Mouse (Mus musculus): ENCODE data around the gene Tmem205. TPM values are rescaled to one million over a fixed set of nuclear protein-coding genes. Genes with fewer than 3 reads are reported as not detected.

Tmem205 gene
- polyA plus RNA-seq, 1 experiment from 2014 or later, result 28.5 TPM

GRCm38 (mm10) chr9:21943638-21944037 lies 16.3 kb upstream of the Tmem205 start:
- Histone ChIP-seq H3K27me3 (ENCODE audit: control insufficient read depth, insufficient read depth, low read length) (0 out of 2 replicates have a peak, but pooled peaks cover 3% of the 10 kb centered on the region), H3K36me3 (replicated peaks; ENCODE audit: control insufficient read depth, insufficient read depth, low read depth, low read length) (no peaks in the 10 kb centered on the region), H3K9me3 (replicated peaks; ENCODE audit: control insufficient read depth, low read length) (no peaks in the 10 kb centered on the region), H3K4me3 (ENCODE audit: low read depth, low read length) (no peak overlapping the region), H3K4me1 (ENCODE audit: control insufficient read depth, insufficient read depth, low read length) (no peaks in the 10 kb centered on the region; the same call in 1 of the 2 replicates), H3K9ac (replicated peaks; ENCODE audit: low read length) (no peak overlapping the region), H3K4me2 (ENCODE audit: low read depth, low read length) (no peak overlapping the region), H3K27ac (replicated peaks; ENCODE audit: low read depth, low read length) (no peak overlapping the region)
- no peak for DNase-seq (ENCODE audit: low spot score)
- 48% methylated on average over 12 of the region's 12 CpGs for WGBS
- ATAC-seq (replicated peaks; ENCODE audit: insufficient number of reproducible peaks, low FRiP score, low TSS enrichment, low read depth), result no peak

- ATAC-seq (replicated peaks; ENCODE audit: insufficient number of reproducible peaks, low FRiP score, low TSS enrichment, low read depth), result no peak
- WGBS, result 71% methylated on average over 12 of the region's 12 CpGs
- H3K27ac ChIP-seq (replicated peaks; ENCODE audit: low read depth, low read length), result no peak overlapping the region
- no peaks in the 10 kb centered on the region for H3K36me3 ChIP-seq (replicated peaks; ENCODE audit: control insufficient read depth, insufficient read depth, low read depth, low read length)
- no peak overlapping the region for H3K4me3 ChIP-seq (ENCODE audit: low read depth, low read length)
- no peaks in the 10 kb centered on the region; the same call in 1 of the 2 replicates for H3K4me1 ChIP-seq (ENCODE audit: control insufficient read depth, insufficient read depth, low read length)
- no peak overlapping the region for H3K9ac ChIP-seq (replicated peaks; ENCODE audit: low read length)
- no peak overlapping the region for H3K4me2 ChIP-seq (ENCODE audit: low read depth, low read length)
- DNase-seq (ENCODE audit: low spot score), result no peak
- no peaks in the 10 kb centered on the region for H3K27me3 ChIP-seq (ENCODE audit: control insufficient read depth, insufficient read depth, low read length)
- no peaks in the 10 kb centered on the region for H3K9me3 ChIP-seq (replicated peaks; ENCODE audit: control insufficient read depth, low read length)
Measured at GRCm38 (mm10) chr9:21943046-21943445, 15.7 kb upstream of the Tmem205 start.

- no peak overlapping the region for H3K4me3 ChIP-seq (ENCODE audit: low read depth, low read length)
- no peaks in the 10 kb centered on the region for H3K4me1 ChIP-seq (ENCODE audit: control insufficient read depth, insufficient read depth, low read length)
- no peak overlapping the region for H3K27ac ChIP-seq (replicated peaks; ENCODE audit: low read depth, low read length)
- DNase-seq (ENCODE audit: low spot score) (no peak), ATAC-seq (replicated peaks; ENCODE audit: insufficient number of reproducible peaks, low FRiP score, low TSS enrichment, low read depth) (no peak)
- WGBS, result 84% methylated on average over 4 of the region's 4 CpGs
- H3K9me3 ChIP-seq (replicated peaks; ENCODE audit: control insufficient read depth, low read length), result no peaks in the 10 kb centered on the region
- H3K27me3 ChIP-seq (ENCODE audit: control insufficient read depth, insufficient read depth, low read length), result no peaks in the 10 kb centered on the region
- H3K9ac ChIP-seq (replicated peaks; ENCODE audit: low read length), result no peak overlapping the region
- no peak overlapping the region for H3K4me2 ChIP-seq (ENCODE audit: low read depth, low read length)
- no peaks in the 10 kb centered on the region for H3K36me3 ChIP-seq (replicated peaks; ENCODE audit: control insufficient read depth, insufficient read depth, low read depth, low read length)
Measured at GRCm38 (mm10) chr9:21938234-21938855, 11.0 kb upstream of the Tmem205 start.

DNA sequence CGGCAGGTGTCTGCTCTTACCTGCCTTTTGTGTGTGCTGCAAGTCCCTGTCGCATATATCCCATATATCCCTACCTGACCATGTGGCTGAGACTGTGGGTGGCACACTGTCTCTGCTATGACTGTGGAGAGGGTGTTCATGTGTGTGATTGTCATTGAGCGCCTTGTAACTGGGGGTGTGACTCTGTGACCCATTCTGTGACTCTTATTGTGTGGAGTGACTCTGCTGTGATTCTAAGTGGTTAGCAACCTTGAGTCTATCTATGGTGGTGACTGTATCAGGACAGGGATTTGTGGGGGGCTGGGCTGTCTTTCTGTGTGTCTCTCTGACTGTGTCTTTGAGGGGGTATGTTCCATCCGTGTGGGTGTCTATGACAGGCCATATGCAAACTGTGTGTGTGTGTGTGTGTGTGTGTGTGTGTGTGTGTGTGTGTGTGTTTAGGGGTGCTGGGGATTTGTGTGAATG lies 10.4 kb upstream of the Tmem205 start:
- no peaks in the 10 kb centered on the region for H3K9me3 ChIP-seq (replicated peaks; ENCODE audit: control insufficient read depth, low read length)
- H3K27me3 ChIP-seq (ENCODE audit: control insufficient read depth, insufficient read depth, low read length), result no peaks in the 10 kb centered on the region
- no peak overlapping the region for H3K4me3 ChIP-seq (ENCODE audit: low read depth, low read length)
- no peaks in the 10 kb centered on the region for H3K4me1 ChIP-seq (ENCODE audit: control insufficient read depth, insufficient read depth, low read length)
- H3K4me2 ChIP-seq (ENCODE audit: low read depth, low read length), result peak overlapping the region; percentile 25; the same call in 1 of the 2 replicates
- H3K36me3 ChIP-seq (replicated peaks; ENCODE audit: control insufficient read depth, insufficient read depth, low read depth, low read length), result no peaks in the 10 kb centered on the region
- no peak for DNase-seq (ENCODE audit: low spot score)
- no peak overlapping the region for H3K9ac ChIP-seq (replicated peaks; ENCODE audit: low read length)
- ATAC-seq (replicated peaks; ENCODE audit: insufficient number of reproducible peaks, low FRiP score, low TSS enrichment, low read depth), result no peak; the same call in 1 of the 2 replicates
- WGBS, result 78% methylated on average over 4 of the region's 4 CpGs
- H3K27ac ChIP-seq (replicated peaks; ENCODE audit: low read depth, low read length), result no peak overlapping the region

GRCm38 (mm10) chr9:21936692-21937570 lies 9.6 kb upstream of the Tmem205 start, which contains the start of gene Plppr2:
Gene Plppr2, plus strand, starts transcription at chr9:21937033.
- Histone ChIP-seq H3K4me1 (ENCODE audit: control insufficient read depth, insufficient read depth, low read length) (no peaks in the 10 kb centered on the region), H3K9me3 (replicated peaks; ENCODE audit: control insufficient read depth, low read length) (no peaks in the 10 kb centered on the region), H3K27me3 (ENCODE audit: control insufficient read depth, insufficient read depth, low read length) (no peaks in the 10 kb centered on the region), H3K27ac (replicated peaks; ENCODE audit: low read depth, low read length) (no peak within 1 kb of the TSS), H3K4me3 (ENCODE audit: low read depth, low read length) (peak within 1 kb of the TSS; percentile 51), H3K36me3 (replicated peaks; ENCODE audit: control insufficient read depth, insufficient read depth, low read depth, low read length) (no peaks in the 10 kb centered on the region), H3K9ac (replicated peaks; ENCODE audit: low read length) (peak within 1 kb of the TSS; percentile 69), H3K4me2 (ENCODE audit: low read depth, low read length) (peak within 1 kb of the TSS; percentile 84)
- 3% methylated on average over 42 of the region's 43 CpGs for WGBS
- ATAC-seq (replicated peaks; ENCODE audit: insufficient number of reproducible peaks, low FRiP score, low TSS enrichment, low read depth), result peak; percentile 93
- peak; percentile 98 for DNase-seq (ENCODE audit: low spot score)

DNA sequence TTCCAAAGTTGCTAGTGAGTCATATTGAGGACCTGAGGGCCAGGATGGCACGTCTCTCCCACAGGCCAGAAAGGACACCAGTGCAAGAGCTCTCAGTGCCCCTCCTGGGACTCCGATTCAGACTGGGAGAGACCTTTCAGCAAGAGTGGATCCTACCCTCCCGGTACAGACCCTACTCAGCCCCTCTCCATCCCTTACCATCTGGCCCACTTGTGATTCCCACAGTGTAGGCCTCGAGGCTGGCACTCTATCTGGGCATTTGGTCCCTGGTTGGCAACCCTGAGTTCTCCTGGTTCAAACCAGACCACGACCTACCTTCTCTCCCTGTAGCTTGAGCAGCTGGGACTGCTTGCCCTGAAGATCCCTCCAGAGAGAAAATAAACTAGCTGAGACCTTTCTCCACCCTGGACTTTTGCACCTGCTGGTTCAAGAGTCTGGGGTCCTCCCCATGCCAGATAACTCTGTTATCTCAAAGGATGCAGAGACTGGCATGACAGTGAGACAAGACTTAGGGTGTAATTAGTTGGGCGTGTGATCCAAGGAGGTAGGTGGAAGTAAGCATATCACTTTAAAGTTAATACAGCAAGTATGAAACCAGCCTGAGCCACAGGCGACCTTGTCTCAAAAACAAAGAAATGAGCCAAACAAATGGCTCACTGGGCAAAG lies 8.2 kb upstream of the Tmem205 start:
- Histone ChIP-seq H3K9me3 (replicated peaks; ENCODE audit: control insufficient read depth, low read length) (no peaks in the 10 kb centered on the region), H3K9ac (replicated peaks; ENCODE audit: low read length) (no peak overlapping the region), H3K27me3 (ENCODE audit: control insufficient read depth, insufficient read depth, low read length) (no peaks in the 10 kb centered on the region), H3K27ac (replicated peaks; ENCODE audit: low read depth, low read length) (no peak overlapping the region), H3K4me2 (ENCODE audit: low read depth, low read length) (no peak overlapping the region), H3K4me3 (ENCODE audit: low read depth, low read length) (no peak overlapping the region), H3K36me3 (replicated peaks; ENCODE audit: control insufficient read depth, insufficient read depth, low read depth, low read length) (no peaks in the 10 kb centered on the region), H3K4me1 (ENCODE audit: control insufficient read depth, insufficient read depth, low read length) (no peaks in the 10 kb centered on the region)
- no peak for DNase-seq (ENCODE audit: low spot score)
- WGBS, result 82% methylated on average over 7 of the region's 7 CpGs
- ATAC-seq (replicated peaks; ENCODE audit: insufficient number of reproducible peaks, low FRiP score, low TSS enrichment, low read depth), result no peak

GRCm38 (mm10) chr9:21934021-21934420 lies 6.7 kb upstream of the Tmem205 start:
- no peak for ATAC-seq (replicated peaks; ENCODE audit: insufficient number of reproducible peaks, low FRiP score, low TSS enrichment, low read depth)
- Histone ChIP-seq H3K27ac (replicated peaks; ENCODE audit: low read depth, low read length) (no peak overlapping the region), H3K9me3 (replicated peaks; ENCODE audit: control insufficient read depth, low read length) (no peaks in the 10 kb centered on the region), H3K4me2 (ENCODE audit: low read depth, low read length) (no peak overlapping the region), H3K4me3 (ENCODE audit: low read depth, low read length) (no peak overlapping the region), H3K9ac (replicated peaks; ENCODE audit: low read length) (no peak overlapping the region), H3K36me3 (replicated peaks; ENCODE audit: control insufficient read depth, insufficient read depth, low read depth, low read length) (no peaks in the 10 kb centered on the region), H3K27me3 (ENCODE audit: control insufficient read depth, insufficient read depth, low read length) (no peaks in the 10 kb centered on the region), H3K4me1 (ENCODE audit: control insufficient read depth, insufficient read depth, low read length) (no peaks in the 10 kb centered on the region)
- 88% methylated on average over 12 of the region's 12 CpGs for WGBS
- DNase-seq (ENCODE audit: low spot score), result no peak
